In genomic region chr11:19941156-19941777, GRCm38 (mm10) we compare ENCODE assay signal across 17 mouse cellular contexts. TPM values are rescaled to one million over a fixed set of nuclear protein-coding genes. Genes with fewer than 3 reads are reported as not detected.
DNase-seq lines count a peak whose midpoint lies in the region; ATAC-seq and TF ChIP-seq lines count a peak whose summit lies in the region.
"Had no signal": no experiment of that assay in that cellular context is flagged by ENCODE, and none has a peak within 500 bp of the region (broad histone marks: within the 10 kb centered on the region; RNA-seq: fewer than 3 reads in every experiment).

No protein-coding gene starts in this region.

- H3K9me3 ChIP-seq in intestine, embryonic 16.5 days (ENCODE audit: control insufficient read depth, low read length): no peaks in the 10 kb centered on the region
- H3K9me3 ChIP-seq in stomach, embryonic 15.5 days: no peaks in the 10 kb centered on the region
- H3K9me3 ChIP-seq: forebrain, embryonic 12.5 days; liver, embryonic 15.5 days; neural tube, embryonic 15.5 days had no signal

- peak overlapping the region; percentile 44 for H3K9ac ChIP-seq in intestine, embryonic 16.5 days (ENCODE audit: low read depth, low read length)
- H3K9ac ChIP-seq in stomach, embryonic 15.5 days: no peak overlapping the region
- H3K9ac ChIP-seq: forebrain, embryonic 12.5 days; liver, embryonic 15.5 days; neural tube, embryonic 15.5 days had no signal

- peak overlapping the region; percentile 78 for H3K27ac ChIP-seq in layer of hippocampus, adult 2 months
- peak overlapping the region; percentile 81 for H3K27ac ChIP-seq in intestine, embryonic 16.5 days (ENCODE audit: low read length)
- peak overlapping the region; percentile 16; the same call in 1 of the 2 replicates for H3K27ac ChIP-seq in stomach, embryonic 15.5 days
- H3K27ac ChIP-seq: forebrain, embryonic 12.5 days; hindbrain, embryonic 10.5 days; kidney, postnatal 0 days; liver, embryonic 15.5 days; neural tube, embryonic 15.5 days had no signal

- H3K4me1 ChIP-seq in intestine, embryonic 16.5 days (ENCODE audit: control insufficient read depth, insufficient read depth, low read length): peaks cover 30% of the 10 kb centered on the region
- H3K4me1 ChIP-seq in stomach, embryonic 15.5 days: peaks cover 19% of the 10 kb centered on the region

- DNase-seq in cerebellum, postnatal 10 days: peak; percentile 32 to 46
- DNase-seq in cerebellum, adult 11 months: no peak
- no peak for DNase-seq in layer of hippocampus, adult 2 months (ENCODE audit: low spot score in 2 of 2)
- DNase-seq in layer of hippocampus, adult 9-10 months (ENCODE audit: low spot score): no peak
- no peak for DNase-seq in frontal cortex, postnatal 10 days (ENCODE audit: low spot score in 2 of 2)
- no peak for DNase-seq in adrenal gland, adult (ENCODE audit: inconsistent age in 2 of 2, low spot score in 1 of 2)
- DNase-seq: adrenal gland, postnatal 36 days; right cerebral cortex, postnatal 25 days had no signal

- H3K4me2 ChIP-seq in intestine, embryonic 16.5 days (ENCODE audit: low read depth, low read length): peak overlapping the region; percentile 43
- H3K4me2 ChIP-seq in stomach, embryonic 15.5 days: no peak overlapping the region
- H3K4me2 ChIP-seq: forebrain, embryonic 12.5 days; liver, embryonic 15.5 days; midbrain, embryonic 11.5 days; neural tube, embryonic 15.5 days had no signal

- H3K36me3 ChIP-seq in intestine, embryonic 16.5 days (ENCODE audit: control insufficient read depth, insufficient read depth, low read length): 0 out of 2 replicates have a peak, but pooled peaks cover 2% of the 10 kb centered on the region
- peaks cover 6% of the 10 kb centered on the region; the same call in 1 of the 2 replicates for H3K36me3 ChIP-seq in stomach, embryonic 15.5 days
- H3K36me3 ChIP-seq: neural tube, embryonic 15.5 days had no signal

- 65% methylated on average over 12 of the region's 12 CpGs for WGBS in intestine, embryonic 16.5 days
- WGBS in stomach, embryonic 15.5 days: 79% methylated on average over 12 of the region's 12 CpGs

- no peak overlapping the region for H3K4me3 ChIP-seq in layer of hippocampus, adult 2 months
- peak overlapping the region; percentile 21 for H3K4me3 ChIP-seq in intestine, embryonic 16.5 days (ENCODE audit: low read length)
- no peak overlapping the region for H3K4me3 ChIP-seq in stomach, embryonic 15.5 days (replicated peaks)
- H3K4me3 ChIP-seq: forebrain, embryonic 12.5 days; hindbrain, embryonic 10.5 days; liver, embryonic 15.5 days; neural tube, embryonic 15.5 days had no signal

- H3K27me3 ChIP-seq in intestine, embryonic 16.5 days (replicated peaks; ENCODE audit: control insufficient read depth, insufficient read depth, low read length): no peaks in the 10 kb centered on the region
- H3K27me3 ChIP-seq in stomach, embryonic 15.5 days (replicated peaks): no peaks in the 10 kb centered on the region
- H3K27me3 ChIP-seq: CH12.LX; forebrain, embryonic 12.5 days; liver, embryonic 15.5 days; neural tube, embryonic 15.5 days had no signal

- TF ChIP-seq CTCF in layer of hippocampus, adult 2 months (conservative IDR thresholded peaks at IDR 0.05): no peak

- peak; percentile 91 for ATAC-seq in intestine, embryonic 16.5 days
- ATAC-seq in stomach, embryonic 15.5 days (ENCODE audit: insufficient read depth, low FRiP score, low read depth): peak; percentile 28; the same call in 1 of the 2 replicates

RNA-seq across cellular contexts. Expression of gene Spred2, which starts 17.1 kb away (rescaled TPM):
- total RNA-seq in layer of hippocampus, adult 2 months (2021): 10 to 100 TPM; 88.2 to 89.4 TPM
- polyA plus RNA-seq in intestine, embryonic 16.5 days (2015; fragmentation: Nextera tagmentation; extraction: Ambion mirVana): 4.4 and 4.9 TPM in 2 replicates
- 7.0 and 7.4 TPM in 2 replicates for polyA plus RNA-seq in stomach, embryonic 15.5 days (2015; fragmentation: Nextera tagmentation; extraction: Ambion mirVana)

Comparison
In these comparisons a context has a peak if more than half of its experiments do, and no peak if none do; other contexts are left out.
1. DNase-seq: peak in cerebellum, postnatal 10 days (2 of 2); none in cerebellum, adult 11 months (single experiment), layer of hippocampus, adult 2 months (0 of 2), layer of hippocampus, adult 9-10 months (single experiment), frontal cortex, postnatal 10 days (0 of 2) and adrenal gland, adult (0 of 2).
2. H3K27ac ChIP-seq: peak in every context shown above with its lines; median percentile 81 in intestine, embryonic 16.5 days; 78 in layer of hippocampus, adult 2 months; 16 in stomach, embryonic 15.5 days.